Mouse (Mus musculus) heart, adult 2 months (tissue): ENCODE measurements at regions not wholly inside any gene's neighbourhood (a gene's known extent, or its start where the extent isn't known, plus 50 kb on each side); places are given as distances from the start of the nearest gene placed in this dataset.

Experiments used
- CTCF ChIP-seq: fragments of 200-600 bp; IDR thresholded peaks from 2 replicates; pipeline ENCODE4 v1.8.1; 2022; ENCODE audit warnings: antibody characterized with exemption, mild to moderate bottlenecking, moderate library complexity
- EP300 ChIP-seq: fragments of 200-500 bp; IDR thresholded peaks from 2 replicates; pipeline ENCODE4 v1.6.1; 2011; ENCODE audit warnings: low read depth, low read length, control low read depth; ENCODE audit not compliant: insufficient read depth
- POLR2A ChIP-seq: fragments of 200-500 bp; IDR thresholded peaks from 2 replicates; pipeline ENCODE4 v1.6.1; 2011; ENCODE audit warnings: mild to moderate bottlenecking, low read depth, low read length, control low read depth; ENCODE audit not compliant: insufficient read depth

DNA sequence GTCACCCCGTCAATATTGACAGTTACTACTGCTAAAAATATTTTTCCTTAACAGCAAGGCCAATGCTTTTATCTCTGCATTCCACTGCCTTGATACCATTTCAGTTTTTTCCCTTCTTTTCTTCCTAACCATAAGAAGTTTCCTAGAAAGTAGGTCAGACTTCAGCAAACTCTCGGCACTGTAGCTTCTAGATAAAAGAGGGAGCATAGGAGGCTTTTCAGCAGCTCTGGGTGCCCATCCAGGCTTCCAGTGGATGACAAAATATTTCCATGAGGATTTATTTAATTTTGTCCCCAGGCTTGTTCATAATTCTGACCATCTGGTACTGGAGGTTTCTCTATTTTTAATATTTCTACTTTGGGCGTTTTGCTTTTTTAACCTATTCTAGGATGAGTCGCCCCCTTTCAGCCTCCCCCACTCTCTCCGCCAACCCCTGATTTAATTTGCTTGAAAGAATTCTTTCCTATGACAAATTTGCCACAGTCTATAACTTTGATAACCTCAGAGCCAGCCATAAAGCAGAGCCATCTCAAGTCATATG, 59.0 kb upstream of the AI593442 start:
- TF ChIP-seq POLR2A (no peak), CTCF (no peak), EP300 (no peak)
